Mouse (Mus musculus) megakaryocyte progenitor cell, adult 5-6 weeks (primary cell): ENCODE data around the gene Mfsd12. TPM values are rescaled to one million over a fixed set of nuclear protein-coding genes. Genes with fewer than 3 reads are reported as not detected.

Source experiments
- ATAC-seq: replicated peaks from 2 replicates; pipeline ENCODE4 v1.8.0; 2016; ENCODE audit warnings: mild to moderate bottlenecking, moderate TSS enrichment, inconsistent platforms; ENCODE audit not compliant: poor library complexity
- total RNA-seq, 2 experiments: library from RNA; stranded (forward) in 1 of 2; stranded (reverse) in 1 of 2; fragments of 157-497, 149-512 nt in 1 of 2; fragments of 200-1000 nt in 1 of 2; gene quantifications; 2 replicates each; pipeline versions ENCODE4 v1.2.3 to v1.2.4; 2015 to 2017

The Mfsd12 gene
- total RNA-seq, 2 experiments from 2014 or later = 6.7 to 12.6 TPM

DNA sequence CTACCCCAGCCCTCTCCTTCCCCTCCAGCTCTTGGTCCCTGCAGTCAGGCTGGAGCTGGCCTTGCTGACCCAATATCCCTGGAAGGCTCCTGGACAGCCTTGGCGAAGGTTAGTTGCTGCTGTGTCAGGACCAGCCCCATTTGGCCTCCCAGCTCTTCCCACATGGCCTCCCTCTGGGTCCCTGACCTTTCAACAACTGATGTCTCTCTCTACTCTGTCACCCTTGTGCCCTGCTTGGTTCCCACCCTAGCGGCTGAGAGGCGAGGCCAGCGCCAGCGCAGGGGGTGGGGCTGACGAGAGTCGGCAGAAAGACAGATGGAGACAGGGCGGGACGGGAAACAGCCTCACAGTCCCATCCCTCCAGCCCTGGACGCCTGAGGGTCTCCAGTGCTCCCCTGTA lies 28.9 kb upstream of the Mfsd12 start, which contains the start of gene Tbxa2r:
Gene Tbxa2r, plus strand, starts transcription at position 346 of the 400 bp plus-strand sequence.
- ATAC-seq = peak; percentile 71

GRCm38 (mm10) chr10:81329194-81329975 lies 27.9 kb upstream of the Mfsd12 start:
- no peak; the same call in 1 of the 2 replicates for ATAC-seq

DNA sequence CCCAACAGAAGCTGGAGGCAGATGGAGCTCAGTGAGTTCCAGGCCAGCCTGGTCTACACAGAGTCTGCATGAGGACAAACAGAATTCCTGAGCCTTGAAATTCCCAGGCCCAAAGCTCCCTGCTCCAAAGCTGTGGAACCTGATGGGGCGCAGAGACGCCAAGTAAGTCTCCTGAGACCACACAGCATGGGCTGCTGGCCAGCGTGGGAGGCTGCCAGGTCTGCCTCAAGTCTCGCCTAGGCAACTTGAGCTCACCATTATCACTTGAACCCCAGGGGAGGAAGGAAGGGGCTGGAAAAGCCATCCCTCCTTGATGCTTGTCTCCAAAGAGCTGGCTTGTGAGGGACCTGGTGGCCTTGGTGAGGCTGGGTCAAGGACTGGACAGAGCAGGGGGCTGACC lies 27.3 kb upstream of the Mfsd12 start:
- ATAC-seq = no peak

- no peak for ATAC-seq
These were observed 25.0 kb upstream of the Mfsd12 start for GRCm38 (mm10) chr10:81332277-81332676.

DNA sequence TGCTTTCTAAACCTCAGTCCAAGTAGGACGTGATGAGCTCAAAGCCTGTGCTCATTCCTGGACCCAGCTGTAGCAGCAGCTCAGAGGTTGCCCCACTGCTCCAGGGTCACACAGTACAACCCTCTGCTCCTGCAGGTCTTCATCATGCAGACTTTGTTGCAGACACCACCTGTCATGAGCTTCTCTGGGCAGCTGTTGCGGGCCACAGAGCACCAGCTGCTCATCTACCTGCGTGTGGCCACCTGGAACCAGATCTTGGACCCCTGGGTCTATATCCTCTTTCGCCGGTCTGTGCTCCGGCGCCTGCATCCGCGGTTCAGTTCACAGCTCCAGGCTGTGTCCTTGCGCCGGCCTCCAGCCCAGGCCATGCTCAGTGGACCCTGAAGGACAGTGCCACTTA lies 23.0 kb upstream of the Mfsd12 start:
- no peak for ATAC-seq

DNA sequence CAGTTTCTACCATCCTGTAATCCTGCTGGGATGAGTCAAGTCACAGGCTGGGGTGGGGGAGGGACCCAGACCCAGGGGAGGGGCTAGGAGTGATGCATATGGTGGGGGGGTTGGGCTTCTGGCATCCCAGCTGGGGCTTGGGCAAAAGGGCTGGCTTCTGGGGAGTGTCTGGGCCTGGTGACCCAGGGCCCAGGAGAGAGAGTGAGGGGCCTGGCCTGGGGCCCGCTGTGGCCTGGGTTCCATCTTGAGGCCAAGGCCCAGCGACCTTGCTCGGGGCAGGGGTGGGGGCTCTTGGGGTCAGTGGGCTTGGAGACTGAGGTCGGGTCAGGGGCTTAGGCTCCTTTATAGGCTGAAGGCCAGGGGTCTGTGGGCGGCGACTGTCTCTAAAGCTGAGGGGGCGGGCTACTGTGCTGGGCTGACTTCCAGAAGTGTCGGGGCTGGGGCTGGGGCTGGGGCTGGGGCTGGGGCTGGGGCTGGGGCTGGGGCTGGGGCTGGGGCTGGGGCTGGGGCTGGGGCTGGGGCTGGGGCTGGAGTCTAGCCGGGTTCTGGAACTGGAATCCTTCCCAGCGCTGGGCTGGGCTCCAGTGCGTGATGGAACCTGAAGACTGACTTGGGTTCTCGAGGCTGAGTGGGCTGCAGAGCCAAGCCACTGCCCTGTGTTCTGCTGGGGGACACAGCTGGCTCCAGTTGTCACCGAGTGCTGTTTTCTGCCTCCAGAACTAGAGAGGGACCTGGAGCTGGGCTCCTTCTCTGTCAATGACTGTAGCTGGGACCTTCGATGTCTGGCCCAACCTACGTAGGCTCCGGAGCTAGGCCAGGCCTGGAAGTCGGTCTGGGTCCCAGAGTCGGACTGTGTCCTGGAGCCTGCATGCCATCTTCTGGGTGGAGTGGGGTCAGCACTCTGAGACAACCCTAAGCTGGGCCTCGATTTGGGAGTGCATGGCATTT lies 21.6 kb upstream of the Mfsd12 start:
- no peak for ATAC-seq

DNA sequence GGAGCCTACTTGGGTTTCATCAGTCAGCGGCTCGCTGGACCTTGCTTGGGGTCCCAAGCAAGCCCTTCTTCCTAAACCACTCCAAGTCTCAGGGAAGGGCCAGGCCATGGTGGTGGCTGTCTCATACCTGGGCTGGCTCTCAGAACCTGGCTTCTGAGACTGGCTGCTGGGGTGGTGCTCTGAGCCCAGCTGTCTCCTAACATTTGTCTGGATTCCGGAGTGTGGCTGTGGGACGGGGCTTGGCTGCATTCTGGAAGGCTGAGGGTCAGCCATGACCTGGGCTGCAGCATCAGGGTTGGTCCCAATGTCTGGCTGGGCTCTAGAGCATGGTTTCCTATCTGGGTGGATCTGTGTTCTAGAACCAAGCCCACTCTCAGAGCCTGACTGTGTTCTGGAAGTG lies 20.7 kb upstream of the Mfsd12 start:
- no peak for ATAC-seq

DNA sequence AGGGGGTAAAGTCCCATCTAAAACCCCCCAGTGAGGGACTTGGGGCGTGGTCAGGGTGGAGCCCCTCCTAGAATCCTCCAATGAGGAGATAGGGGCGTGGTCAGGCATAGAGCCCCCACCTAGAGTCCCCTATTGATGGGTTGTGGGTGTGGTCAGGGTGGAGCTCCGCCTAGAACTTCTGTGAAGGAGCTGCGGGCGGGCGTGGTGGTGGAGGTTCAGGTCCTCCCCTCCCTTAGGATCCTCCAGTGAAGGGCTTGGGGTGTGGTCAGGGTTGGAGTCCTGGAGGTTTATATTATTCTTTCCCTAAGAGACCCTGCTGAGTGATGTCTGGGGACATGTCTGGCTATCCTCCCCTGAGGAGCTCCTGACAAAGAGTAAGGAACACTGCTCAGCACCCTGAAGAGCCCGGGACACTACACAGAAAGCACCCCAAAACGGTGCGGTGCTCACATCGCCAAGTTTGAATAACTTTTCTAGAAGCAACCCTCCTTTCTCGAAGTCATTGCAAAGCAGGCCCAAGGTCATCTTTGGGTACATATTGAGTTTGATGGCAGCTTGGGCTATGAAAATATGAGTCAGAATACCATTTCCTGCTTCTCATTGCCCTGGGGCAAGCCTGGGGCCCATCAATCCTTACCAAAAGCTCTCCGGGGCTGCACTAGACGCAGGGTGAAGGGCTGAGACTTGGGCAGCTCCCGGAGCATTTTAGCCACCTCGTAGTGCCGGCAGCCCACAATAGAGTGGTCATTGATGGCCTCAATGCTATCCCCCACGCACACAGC lies 16.5 kb upstream of the Mfsd12 start:
- ATAC-seq = no peak

- peak; percentile 70 for ATAC-seq
These were observed 15.8 kb upstream of the Mfsd12 start for GRCm38 (mm10) chr10:81341333-81341949.

DNA sequence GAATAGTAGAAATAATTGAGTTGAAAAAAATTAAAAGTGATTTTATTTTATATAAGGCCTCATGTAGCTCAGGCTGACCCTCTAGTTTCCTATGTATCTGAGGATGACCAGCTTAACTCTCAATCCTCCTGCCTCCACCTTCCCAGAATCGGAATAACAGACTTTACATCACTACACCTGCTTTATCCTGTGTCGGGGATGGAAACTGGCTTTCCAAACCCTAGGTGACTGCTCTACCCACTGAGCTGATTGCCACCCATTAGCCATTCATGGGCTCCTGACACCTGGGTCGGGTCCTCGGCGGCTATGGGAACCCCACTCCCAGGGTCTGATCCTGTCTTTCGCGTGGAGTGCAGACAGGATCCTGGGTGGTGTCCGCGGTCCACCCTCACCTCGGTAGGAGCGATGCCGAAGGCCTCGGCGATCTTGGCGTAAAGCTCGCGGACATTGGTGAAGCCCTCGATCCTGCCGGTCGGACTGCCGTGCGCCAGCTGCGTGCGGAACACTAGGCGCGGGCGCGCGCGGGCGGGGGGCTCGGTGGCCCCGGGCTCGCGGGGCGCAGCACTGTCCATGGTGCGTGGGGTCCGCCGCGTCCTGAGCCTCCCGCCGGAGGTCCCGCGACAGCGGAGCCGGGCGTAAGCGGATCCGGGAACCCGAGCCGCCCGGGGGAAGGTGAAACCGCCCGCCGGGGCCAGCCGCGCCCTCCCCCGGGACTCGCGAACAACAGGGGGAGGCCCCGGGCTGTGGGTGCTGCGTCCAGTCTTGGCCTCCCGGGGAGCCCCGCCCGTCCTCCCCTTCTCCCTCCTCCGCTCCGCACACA lies 14.4 kb upstream of the Mfsd12 start, which contains the start of gene Gipc3:
Gene Gipc3, minus strand, starts transcription at position 581 of the 820 bp plus-strand sequence.
- no peak for ATAC-seq

- ATAC-seq = no peak
These were observed 12.7 kb upstream of the Mfsd12 start for GRCm38 (mm10) chr10:81344421-81345161.

GRCm38 (mm10) chr10:81345162-81345534 lies 12.1 kb upstream of the Mfsd12 start:
- ATAC-seq = no peak

DNA sequence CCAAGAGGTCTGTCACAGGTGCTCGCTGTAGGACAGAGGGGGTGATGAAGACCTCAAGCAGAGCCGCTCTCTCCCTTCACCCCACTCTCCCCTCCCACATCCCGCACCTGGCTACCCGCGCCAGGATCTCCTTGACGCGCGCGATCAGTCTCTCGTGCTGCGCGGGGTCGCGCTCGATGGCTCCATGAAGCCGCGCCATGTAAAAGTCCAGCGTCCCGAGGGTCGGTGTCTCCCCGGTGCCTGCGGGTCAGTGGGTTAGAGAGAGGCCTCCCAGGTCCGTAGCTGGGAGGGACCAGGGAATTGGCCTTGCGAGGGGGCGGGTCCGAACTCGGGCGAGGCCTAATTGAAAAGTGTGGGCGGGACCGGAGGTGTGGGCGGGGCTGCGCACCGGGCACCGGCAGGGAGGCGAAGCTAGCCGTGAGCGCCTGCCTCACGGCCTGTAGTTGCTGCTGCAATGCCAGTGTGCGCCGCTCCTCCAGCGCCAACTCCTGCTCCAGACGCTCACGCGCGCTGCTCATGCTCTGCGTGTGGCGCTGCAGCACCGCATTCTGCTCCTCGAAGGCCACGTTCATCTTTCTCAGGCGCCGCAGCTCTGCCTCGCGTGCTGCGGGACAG lies 10.7 kb upstream of the Mfsd12 start:
- peak; percentile 58 for ATAC-seq

DNA sequence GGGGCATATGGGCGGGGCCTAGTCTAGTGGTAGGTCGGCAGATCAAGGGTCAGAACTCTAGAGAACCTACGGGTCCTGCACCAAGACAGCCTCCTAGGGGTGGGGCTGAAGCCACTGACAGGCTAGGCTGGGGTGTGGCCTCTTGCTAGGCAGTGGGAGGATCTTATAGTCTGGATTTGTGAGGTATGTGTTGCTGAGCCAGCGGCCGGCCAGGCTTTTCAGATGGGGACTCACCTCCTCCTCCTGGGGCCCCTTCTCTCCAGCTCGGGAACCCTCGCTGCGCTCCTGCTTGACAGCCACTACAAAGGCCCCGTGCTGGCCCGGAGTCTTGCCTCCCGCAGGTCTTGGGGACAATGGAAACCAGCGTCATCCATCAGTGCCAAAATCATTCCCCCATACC lies 8.1 kb upstream of the Mfsd12 start:
- peak; percentile 40 for ATAC-seq

GRCm38 (mm10) chr10:81349961-81350350 lies 7.3 kb upstream of the Mfsd12 start:
- ATAC-seq = no peak

DNA sequence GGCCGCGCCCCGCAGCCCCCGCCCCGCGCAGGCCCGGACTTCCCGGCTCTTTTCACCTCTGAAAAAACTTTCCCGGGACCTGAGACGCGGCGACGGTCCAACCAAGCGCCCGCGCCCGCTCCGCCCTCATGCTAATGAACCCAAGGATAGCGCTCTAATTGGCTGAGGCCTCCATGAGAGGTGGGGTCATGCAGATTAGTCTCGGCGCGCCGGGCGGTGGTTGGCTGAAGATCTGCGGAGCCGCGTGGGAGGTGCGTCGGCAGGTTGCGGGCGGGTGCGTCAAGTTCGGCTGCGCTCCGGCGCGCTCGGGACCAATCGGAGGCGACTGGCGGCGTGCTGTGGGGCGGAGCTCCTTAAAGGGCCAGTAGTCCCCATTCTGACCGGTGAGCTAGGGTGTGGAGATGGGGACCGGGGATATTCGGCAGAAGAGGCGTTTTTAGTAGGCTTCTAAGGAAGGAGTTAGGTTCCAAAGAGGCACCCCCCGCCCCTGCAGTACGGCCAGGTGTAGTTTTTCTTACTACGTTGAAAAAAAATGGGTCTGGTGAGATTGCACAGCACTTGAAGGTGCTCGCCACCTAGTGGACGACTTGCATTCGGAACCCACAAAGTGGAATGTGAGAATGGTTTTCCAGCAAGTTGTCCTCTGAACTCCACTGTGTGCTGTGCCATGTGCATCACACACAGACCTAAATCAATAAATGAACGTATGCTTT lies 6.8 kb upstream of the Mfsd12 start, which contains the start of gene Hmg20b:
Gene Hmg20b, minus strand, starts transcription at position 130 of the 713 bp plus-strand sequence.
- peak; percentile 80 for ATAC-seq

DNA sequence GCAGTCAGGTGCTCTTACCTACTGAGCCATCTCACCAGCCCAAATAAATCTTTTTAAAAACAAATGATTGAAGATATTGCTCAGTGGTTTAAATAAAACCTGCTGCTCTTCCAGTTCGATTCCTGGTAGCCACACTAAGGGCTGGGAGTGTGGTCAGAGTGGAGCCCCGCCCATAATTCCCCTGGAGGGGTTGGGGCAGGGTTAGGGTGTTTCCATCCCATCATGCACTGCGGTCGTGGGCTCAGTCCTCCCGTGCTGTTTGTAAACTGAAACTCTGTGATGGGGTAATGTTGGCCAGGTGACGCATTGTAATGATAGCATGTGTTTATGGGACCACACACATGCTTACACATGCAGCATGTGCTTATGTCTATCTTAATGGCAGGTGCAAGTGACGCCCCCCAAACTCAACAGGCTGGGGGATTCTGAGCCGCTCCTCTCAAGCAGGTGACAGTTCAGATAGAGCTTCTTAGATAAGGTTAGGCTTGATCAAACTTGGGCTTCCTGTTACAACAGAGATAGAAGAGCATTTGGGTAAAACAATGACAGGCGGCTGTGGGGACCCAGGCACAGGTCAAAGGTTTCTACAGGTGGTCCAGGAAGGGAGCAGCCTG lies 5.5 kb upstream of the Mfsd12 start:
- peak; percentile 32 for ATAC-seq
